11 mouse cellular contexts compared by ENCODE assay signal in the genomic region with DNA sequence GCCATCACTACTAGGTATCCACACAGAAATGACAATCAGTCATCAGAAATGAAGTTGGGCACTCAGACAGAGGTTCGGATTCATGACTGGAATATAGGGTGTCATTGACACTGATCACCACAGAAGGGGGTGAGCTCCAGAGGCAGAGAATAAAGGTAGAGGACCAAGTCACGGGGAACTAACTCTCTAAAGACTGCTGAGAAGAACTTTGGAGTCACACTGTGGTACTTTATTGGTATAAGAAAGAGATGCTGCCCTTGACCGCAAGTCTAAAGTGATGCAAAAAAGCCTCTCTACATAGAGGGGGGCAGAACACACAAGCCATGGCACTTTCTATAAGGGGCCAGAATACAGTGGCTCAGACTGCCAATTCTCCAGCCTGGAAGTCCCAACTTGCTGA.
"Had no signal": no experiment of that assay in that cellular context is flagged by ENCODE, and none has a peak within 500 bp of the region (broad histone marks: within the 10 kb centered on the region; RNA-seq: fewer than 3 reads in every experiment).

No protein-coding gene starts in this region.

- DNase-seq: cerebellum, adult 9-11 months; cerebellum, postnatal 10 days; cerebellum, postnatal 14 days; embryo, embryonic 11 days; forebrain, postnatal 0 days; gastrocnemius, adult 2 months; gastrocnemius, postnatal 10 days; gastrocnemius, postnatal 14 days; gastrocnemius, postnatal 36 days; heart, adult 11 months; heart, adult 18-20 months had no signal
